Mouse (Mus musculus): ENCODE measurements at regions not wholly inside any gene's neighbourhood (a gene's known extent, or its start where the extent isn't known, plus 50 kb on each side); places are given as distances from the start of the nearest gene placed in this dataset.
"Not testable (repeated sequence)": the region's sequence is repeated elsewhere in the genome, so short reads cannot be mapped to it uniquely, and the experiment has no call there.

DNA sequence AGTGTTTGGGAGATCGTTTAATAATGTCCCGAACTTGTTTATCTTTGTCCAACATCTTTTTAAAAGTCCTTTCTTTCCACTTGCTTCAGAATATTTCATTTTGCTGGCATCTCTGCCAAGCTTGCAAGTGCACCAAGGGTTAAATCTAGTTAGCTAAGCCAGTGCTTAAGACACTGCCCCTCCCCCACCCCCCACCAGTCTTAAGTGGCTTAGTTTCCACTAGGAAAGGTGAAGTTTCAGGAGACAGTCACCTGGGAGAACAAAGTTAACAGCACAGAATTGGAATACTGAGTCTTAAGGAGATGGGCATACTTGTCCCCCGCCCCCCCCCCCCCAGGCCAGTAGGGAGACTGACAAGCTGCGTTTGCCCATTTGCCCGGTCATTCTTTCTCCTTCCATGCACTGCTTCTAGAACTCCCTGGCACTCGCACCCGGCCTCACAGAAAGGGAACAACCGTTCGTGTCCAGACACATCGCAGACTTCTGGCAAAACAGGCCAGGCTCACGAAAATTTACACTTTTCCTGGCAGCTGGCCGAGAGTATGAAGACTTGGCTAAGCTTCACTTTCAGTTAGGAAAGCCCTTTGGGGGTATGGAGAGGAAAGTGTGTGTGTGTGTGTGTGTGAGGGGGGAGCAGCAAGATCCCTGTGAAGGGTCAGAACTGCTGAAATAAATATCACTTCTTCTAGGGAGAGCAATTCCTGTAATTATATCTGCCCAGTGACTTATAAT lies 219.2 kb downstream of the Bcl11a start:
- DNase-seq (ENCODE audit: low spot score) = no peak

DNA sequence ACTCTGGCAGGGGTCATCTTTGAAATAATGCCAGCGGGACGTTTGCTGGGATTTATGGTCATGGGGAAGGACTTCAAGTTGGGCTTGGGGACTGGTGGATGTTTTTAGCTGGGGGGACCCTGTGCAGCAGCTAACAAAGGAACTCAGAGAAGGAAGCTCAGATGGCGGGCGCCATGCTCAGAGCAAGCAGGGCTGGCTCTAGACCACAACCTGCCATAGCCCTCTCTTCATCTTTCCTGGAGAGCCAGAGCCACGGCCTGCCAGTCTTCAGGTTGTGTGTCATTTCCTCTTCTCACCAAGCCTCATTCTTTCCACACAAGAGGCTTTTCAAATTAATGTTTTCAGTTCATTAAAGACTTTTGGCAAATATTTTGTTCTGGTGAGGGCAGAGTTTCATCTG lies 219.9 kb downstream of the Bcl11a start:
- DNase-seq (ENCODE audit: low spot score) = no peak

GRCm38 (mm10) chr11:24300351-24300750 lies 222.5 kb downstream of the Bcl11a start:
- DNase-seq (ENCODE audit: low spot score) = no peak

- no peak for DNase-seq (ENCODE audit: low spot score)
These were observed 223.3 kb downstream of the Bcl11a start for GRCm38 (mm10) chr11:24301201-24301600.

GRCm38 (mm10) chr11:24305145-24305553 lies 227.3 kb downstream of the Bcl11a start:
- DNase-seq (ENCODE audit: low spot score) = no peak

- DNase-seq (ENCODE audit: low spot score) = no peak
These were observed 227.8 kb downstream of the Bcl11a start for GRCm38 (mm10) chr11:24305691-24306090.

DNA sequence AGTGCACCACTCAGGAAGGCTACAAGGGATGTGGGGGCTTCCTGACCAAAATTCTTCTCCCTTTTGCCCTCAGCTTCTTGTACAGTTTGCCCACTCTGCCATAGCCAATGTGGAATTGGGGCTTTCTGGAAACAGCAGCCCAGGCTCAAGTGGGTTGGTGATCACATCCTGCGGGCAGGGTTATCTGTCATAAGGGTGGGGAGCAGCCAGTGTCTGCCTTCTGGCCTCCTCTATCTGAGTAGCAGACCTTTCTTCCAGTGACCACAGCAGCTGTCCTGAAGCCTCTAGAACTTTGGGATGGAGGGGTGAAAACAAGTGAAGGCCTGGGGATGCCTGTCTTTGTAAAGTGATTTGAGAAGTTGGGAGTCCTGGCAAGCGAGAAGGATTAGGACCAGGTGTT lies 228.2 kb downstream of the Bcl11a start:
- no peak for DNase-seq (ENCODE audit: low spot score)

DNA sequence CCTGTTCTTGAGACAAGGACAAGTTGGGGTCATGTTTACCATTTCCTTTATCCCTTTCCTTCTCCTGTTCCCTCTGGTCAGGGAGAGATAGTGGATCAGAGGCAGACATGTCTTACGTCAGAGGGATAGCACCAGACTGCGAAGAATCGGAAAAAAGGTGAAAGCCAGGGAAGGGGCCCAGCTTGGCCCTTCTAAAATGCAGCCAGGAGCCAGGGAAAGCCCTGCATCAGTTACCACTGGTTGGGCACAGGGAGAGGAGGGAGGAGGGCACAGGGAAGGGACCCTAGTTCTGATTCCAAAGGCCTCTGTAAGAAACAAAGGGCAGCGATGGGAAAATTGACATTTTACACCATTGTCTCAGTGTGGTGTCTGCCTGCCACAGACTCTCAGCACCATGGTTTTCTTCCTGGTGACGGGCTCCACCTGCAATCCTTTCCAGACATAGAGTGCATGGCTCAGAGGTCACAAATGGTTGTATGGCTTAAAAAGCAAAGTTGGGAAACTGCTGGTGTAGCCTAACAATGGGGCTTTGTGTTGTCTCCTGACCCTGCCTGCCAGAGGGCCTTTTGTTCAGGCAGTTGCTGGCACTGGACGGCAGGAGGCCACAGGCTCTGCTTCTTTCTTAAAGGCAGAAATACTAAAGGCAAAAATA lies 229.9 kb downstream of the Bcl11a start:
- no peak for DNase-seq (ENCODE audit: low spot score)

DNA sequence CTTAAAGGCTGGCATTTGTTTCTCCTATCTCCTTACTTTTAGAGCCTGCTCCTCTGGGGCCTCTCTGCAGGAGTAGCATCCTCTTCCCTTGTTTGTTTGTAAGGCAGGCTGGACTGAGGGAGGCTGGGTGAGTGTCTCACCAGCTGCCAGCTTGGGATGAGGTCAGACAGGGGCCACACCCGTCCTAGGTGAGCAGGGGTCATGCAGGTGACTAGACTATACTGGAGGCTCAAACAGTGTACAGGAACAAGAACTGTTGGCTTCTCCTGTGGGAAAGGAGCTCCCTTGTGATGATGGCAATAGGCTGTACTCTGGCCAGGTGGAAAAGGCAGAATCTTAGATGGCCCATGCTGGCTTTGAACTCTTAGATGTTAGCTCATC lies 230.4 kb downstream of the Bcl11a start:
- no peak for DNase-seq (ENCODE audit: low spot score)

- DNase-seq (ENCODE audit: low spot score) = no peak
These were observed 236.2 kb downstream of the Bcl11a start for GRCm38 (mm10) chr11:24314046-24314445.

- DNase-seq (ENCODE audit: low spot score) = no peak
These were observed 237.7 kb downstream of the Bcl11a start for GRCm38 (mm10) chr11:24315582-24315981.

- peak; percentile 33 for DNase-seq (ENCODE audit: low spot score)
These were observed 238.3 kb downstream of the Bcl11a start for GRCm38 (mm10) chr11:24316198-24316597.

GRCm38 (mm10) chr11:24317989-24318735 lies 240.3 kb downstream of the Bcl11a start:
- DNase-seq (ENCODE audit: low spot score) = no peak

GRCm38 (mm10) chr11:24319222-24319621 lies 241.4 kb downstream of the Bcl11a start:
- DNase-seq (ENCODE audit: low spot score) = no peak

- DNase-seq (ENCODE audit: low spot score) = not testable (repeated sequence)
These were observed 244.6 kb downstream of the Bcl11a start for GRCm38 (mm10) chr11:24322412-24322811.

GRCm38 (mm10) chr11:24328481-24328880 lies 250.6 kb downstream of the Bcl11a start:
- DNase-seq (ENCODE audit: low spot score) = no peak

DNA sequence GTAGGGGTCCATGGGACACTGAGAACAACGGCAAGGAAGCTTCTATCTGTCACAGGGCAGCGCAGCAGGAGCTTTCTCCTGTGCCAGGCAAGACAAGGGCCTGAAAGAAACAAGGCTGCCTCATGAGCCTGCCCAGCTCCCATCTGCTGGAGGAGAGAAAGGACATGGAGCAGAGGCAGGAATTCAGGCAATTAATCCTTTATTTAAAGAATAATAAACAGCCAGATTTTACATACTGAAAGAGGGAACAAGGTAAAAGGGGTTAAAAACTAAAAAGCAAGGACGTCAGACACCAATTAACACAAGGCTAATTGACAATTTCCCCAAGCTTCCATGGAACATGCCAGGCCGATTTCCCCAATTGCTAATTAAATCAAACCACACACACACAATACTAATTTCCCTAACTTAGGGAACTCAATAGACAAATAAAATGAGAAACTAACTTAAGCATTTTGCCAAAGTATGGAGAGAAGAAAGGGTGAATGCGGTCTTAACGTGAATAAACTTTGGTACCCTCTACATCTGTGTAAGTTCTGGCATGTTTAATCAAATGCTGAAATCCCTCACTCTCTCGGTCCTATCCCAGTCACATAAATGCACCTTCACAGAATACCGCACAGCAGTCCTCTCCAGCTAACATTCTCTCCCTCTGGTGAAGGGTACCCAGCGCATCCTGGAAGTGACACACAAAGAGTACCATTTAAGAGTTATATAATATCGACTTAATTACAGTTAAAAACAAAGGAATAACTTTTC lies 252.7 kb downstream of the Bcl11a start:
- DNase-seq (ENCODE audit: low spot score) = no peak

GRCm38 (mm10) chr11:24332241-24332640 lies 254.4 kb downstream of the Bcl11a start:
- no peak for DNase-seq (ENCODE audit: low spot score)

DNA sequence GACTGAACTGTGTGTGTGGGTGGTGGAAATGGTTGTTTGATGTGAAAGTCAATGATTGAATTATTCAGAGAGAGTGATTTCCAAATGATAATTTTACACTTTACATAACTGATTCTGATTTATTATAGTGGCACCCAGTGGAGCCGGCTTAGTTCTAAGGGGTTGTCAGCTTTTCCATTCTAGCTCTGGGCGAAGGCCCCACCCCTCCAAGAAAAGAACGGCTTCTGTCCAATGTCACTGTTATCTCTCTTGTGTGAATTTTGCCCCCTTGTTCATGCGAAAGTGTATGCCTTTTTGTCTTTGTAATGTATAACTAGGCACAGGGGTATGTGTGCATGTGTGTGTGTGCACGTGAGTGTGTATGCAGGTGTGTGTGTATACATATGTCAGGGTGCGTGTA lies 255.3 kb downstream of the Bcl11a start:
- no peak for DNase-seq (ENCODE audit: low spot score)

- no peak for DNase-seq (ENCODE audit: low spot score)
These were observed 257.4 kb downstream of the Bcl11a start for GRCm38 (mm10) chr11:24335256-24335655.

- no peak for DNase-seq (ENCODE audit: low spot score)
These were observed 260.3 kb downstream of the Bcl11a start for GRCm38 (mm10) chr11:24338111-24338510.

DNA sequence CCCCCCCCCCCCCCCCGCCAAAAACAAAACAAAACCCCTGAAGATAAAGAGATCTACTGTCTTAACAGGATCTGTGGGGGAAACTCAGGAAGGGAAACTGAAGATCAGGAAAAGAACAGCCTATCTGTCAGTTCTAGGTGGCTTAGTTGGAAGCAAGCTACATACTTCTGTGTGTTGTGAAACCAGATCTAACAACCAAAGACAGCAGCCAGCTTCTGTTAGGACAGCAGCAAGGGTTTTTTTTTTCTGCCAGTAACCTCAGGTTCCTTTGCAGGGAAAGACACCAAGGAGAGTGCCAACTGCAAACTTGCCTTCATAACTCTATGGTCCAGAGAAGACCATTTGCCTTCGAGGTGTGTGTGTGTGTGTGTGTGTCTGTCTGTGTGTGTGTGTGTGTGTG lies 261.2 kb downstream of the Bcl11a start:
- no peak for DNase-seq (ENCODE audit: low spot score)
